Mouse (Mus musculus): ENCODE measurements around the gene Tuba1a. TPM values are rescaled to one million over a fixed set of nuclear protein-coding genes. Genes with fewer than 3 reads are reported as not detected.
A peak's percentile ranks its signal among the peaks of the same experiment; 100 is the strongest.

The Tuba1a gene
- 3,177 and 3,658 TPM in 2 replicates for polyA plus RNA-seq (2014; fragmentation: Nextera tagmentation; extraction: Ambion mirVana)

GRCm38 (mm10) chr15:98953401-98954356 is at the start of gene Tuba1a, which contains the start of gene Gm49450:
TSS of gene Tuba1a (minus strand) at chr15:98953703.
TSS of gene Gm49450 (minus strand) at chr15:98953551.
- H3K4me3 ChIP-seq (ENCODE audit: low read depth, low read length) = peak within 1 kb of the TSS; percentile 93
- 5% methylated on average over 28 of the region's 28 CpGs for WGBS
- ATAC-seq (replicated peaks; ENCODE audit: insufficient number of reproducible peaks, low FRiP score, low TSS enrichment, low read depth) = peak; percentile 99
- H3K36me3 ChIP-seq (replicated peaks; ENCODE audit: control insufficient read depth, insufficient read depth, low read depth, low read length) = no peaks in the 10 kb centered on the region; the same call in 1 of the 2 replicates
- no peaks in the 10 kb centered on the region for H3K9me3 ChIP-seq (replicated peaks; ENCODE audit: control insufficient read depth, low read length)
- H3K4me2 ChIP-seq (ENCODE audit: low read depth, low read length) = peak within 1 kb of the TSS; percentile 50
- H3K9ac ChIP-seq (replicated peaks; ENCODE audit: low read length) = peak within 1 kb of the TSS; percentile 99
- peak within 1 kb of the TSS; percentile 98 for H3K27ac ChIP-seq (replicated peaks; ENCODE audit: low read depth, low read length)
- no peaks in the 10 kb centered on the region for H3K27me3 ChIP-seq (ENCODE audit: control insufficient read depth, insufficient read depth, low read length)
- DNase-seq (ENCODE audit: low spot score) = peak; percentile 99
- H3K4me1 ChIP-seq (ENCODE audit: control insufficient read depth, insufficient read depth, low read length) = no peaks in the 10 kb centered on the region

DNA sequence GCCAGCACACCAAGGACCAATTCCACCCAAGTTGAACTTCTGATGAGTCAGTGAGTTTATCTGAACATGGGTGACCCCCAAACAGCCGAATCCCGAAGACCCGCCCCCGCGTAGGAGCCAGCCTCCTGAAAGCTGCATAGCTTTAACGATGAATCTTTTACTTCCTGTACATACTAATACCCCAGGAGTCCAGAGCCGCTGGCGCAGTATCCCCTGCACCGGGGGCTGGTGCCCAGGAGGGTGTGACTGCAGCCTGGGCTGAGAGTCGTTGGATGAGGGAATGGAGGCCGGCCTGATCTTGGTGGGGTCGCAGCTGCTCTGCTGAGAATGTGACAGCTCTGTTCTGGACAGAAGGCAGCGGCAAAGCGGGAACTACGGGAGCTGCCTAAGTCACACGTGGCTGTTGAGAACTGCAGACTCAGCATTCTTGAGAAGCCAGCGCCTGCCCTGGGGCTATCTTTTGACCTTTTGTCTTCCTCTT is 48.0 kb upstream of the Tuba1a start:
- Histone ChIP-seq H3K27me3 (ENCODE audit: control insufficient read depth, insufficient read depth, low read length) (no peaks in the 10 kb centered on the region), H3K36me3 (replicated peaks; ENCODE audit: control insufficient read depth, insufficient read depth, low read depth, low read length) (no peaks in the 10 kb centered on the region), H3K9me3 (replicated peaks; ENCODE audit: control insufficient read depth, low read length) (no peaks in the 10 kb centered on the region), H3K4me2 (ENCODE audit: low read depth, low read length) (peak overlapping the region; percentile 39), H3K4me3 (ENCODE audit: low read depth, low read length) (no peak overlapping the region), H3K9ac (replicated peaks; ENCODE audit: low read length) (0 out of 2 replicates have a peak overlapping the region, but pooled peaks have one; percentile 10), H3K4me1 (ENCODE audit: control insufficient read depth, insufficient read depth, low read length) (no peaks in the 10 kb centered on the region), H3K27ac (replicated peaks; ENCODE audit: low read depth, low read length) (no peak overlapping the region)
- ATAC-seq (replicated peaks; ENCODE audit: insufficient number of reproducible peaks, low FRiP score, low TSS enrichment, low read depth) = 0 out of 2 replicates have a peak, but pooled peaks have one; percentile 41
- peak; percentile 64 for DNase-seq (ENCODE audit: low spot score)
- 12% methylated on average over 17 of the region's 17 CpGs for WGBS

GRCm38 (mm10) chr15:99000535-99001283 is 47.2 kb upstream of the Tuba1a start:
- 35% methylated on average over 14 of the region's 14 CpGs for WGBS
- Histone ChIP-seq H3K9me3 (replicated peaks; ENCODE audit: control insufficient read depth, low read length) (no peaks in the 10 kb centered on the region), H3K4me3 (ENCODE audit: low read depth, low read length) (no peak overlapping the region), H3K9ac (replicated peaks; ENCODE audit: low read length) (no peak overlapping the region), H3K36me3 (replicated peaks; ENCODE audit: control insufficient read depth, insufficient read depth, low read depth, low read length) (no peaks in the 10 kb centered on the region), H3K4me1 (ENCODE audit: control insufficient read depth, insufficient read depth, low read length) (no peaks in the 10 kb centered on the region), H3K27me3 (ENCODE audit: control insufficient read depth, insufficient read depth, low read length) (no peaks in the 10 kb centered on the region), H3K27ac (replicated peaks; ENCODE audit: low read depth, low read length) (no peak overlapping the region), H3K4me2 (ENCODE audit: low read depth, low read length) (no peak overlapping the region)
- DNase-seq (ENCODE audit: low spot score) (peak; percentile 88), ATAC-seq (replicated peaks; ENCODE audit: insufficient number of reproducible peaks, low FRiP score, low TSS enrichment, low read depth) (no peak)

DNA sequence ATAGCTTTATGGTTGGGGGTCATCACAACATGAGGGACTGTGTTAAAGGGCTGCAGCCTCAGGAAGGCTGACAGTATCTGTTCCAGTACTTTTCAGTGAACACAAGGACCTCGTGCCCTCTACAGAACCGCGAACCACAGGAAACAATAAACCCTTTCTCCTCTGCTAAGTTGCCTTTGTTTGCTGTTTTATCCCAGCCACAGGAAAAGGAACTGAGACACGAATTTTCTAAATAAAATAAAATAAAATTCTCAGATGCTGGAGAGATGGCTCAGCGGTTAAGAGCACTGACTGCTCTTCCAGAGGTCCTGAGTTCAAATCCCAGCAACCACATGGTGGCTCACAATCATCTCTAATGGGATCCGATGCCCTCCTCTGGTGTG is 45.3 kb upstream of the Tuba1a start:
- Histone ChIP-seq H3K27me3 (ENCODE audit: control insufficient read depth, insufficient read depth, low read length) (no peaks in the 10 kb centered on the region), H3K27ac (replicated peaks; ENCODE audit: low read depth, low read length) (no peak overlapping the region), H3K4me1 (ENCODE audit: control insufficient read depth, insufficient read depth, low read length) (no peaks in the 10 kb centered on the region), H3K4me3 (ENCODE audit: low read depth, low read length) (no peak overlapping the region), H3K4me2 (ENCODE audit: low read depth, low read length) (no peak overlapping the region), H3K36me3 (replicated peaks; ENCODE audit: control insufficient read depth, insufficient read depth, low read depth, low read length) (no peaks in the 10 kb centered on the region), H3K9ac (replicated peaks; ENCODE audit: low read length) (no peak overlapping the region), H3K9me3 (replicated peaks; ENCODE audit: control insufficient read depth, low read length) (no peaks in the 10 kb centered on the region)
- no peak for ATAC-seq (replicated peaks; ENCODE audit: insufficient number of reproducible peaks, low FRiP score, low TSS enrichment, low read depth)
- DNase-seq (ENCODE audit: low spot score) = no peak
- 36% methylated on average over 6 of the region's 6 CpGs for WGBS

DNA sequence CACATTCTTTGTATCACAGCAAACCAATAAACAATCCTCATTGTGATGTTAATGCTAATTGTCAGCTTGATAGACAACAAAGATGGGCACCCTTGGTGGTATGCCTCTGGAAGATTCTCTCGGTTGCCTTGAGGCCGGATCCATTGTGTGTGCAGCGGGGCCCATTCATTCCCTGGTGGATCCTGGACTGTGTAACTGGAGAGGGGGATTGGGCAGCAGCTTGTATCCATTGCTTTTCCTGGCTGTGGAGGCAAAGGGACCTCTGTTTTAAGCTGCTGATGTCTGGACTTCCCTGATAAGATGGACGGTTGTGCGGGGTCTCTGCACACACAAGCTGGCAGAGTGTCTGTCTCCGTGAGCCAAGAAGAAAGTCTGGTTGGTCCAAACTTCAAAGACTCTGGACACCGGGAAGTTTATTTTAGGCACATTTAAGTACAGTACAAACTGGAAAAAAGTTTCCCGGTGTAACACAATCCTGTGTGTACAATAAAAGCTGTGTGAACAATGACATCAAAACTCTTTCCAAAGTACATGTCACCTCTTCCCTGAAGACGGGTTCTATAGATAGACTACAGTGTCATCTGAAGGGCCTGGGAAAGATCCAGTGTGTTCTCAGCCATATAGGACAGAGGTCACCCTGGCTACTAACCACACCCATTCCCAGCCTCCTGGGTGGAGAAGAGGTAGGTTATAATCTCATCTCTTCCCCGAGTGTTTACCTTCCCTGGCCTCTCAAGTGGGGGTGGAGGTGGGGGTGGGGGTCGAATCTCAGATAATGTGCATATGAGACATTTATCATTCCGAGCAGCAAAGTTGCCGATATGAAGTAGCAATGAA is 44.7 kb upstream of the Tuba1a start:
- H3K9ac ChIP-seq (replicated peaks; ENCODE audit: low read length) = no peak overlapping the region
- H3K36me3 ChIP-seq (replicated peaks; ENCODE audit: control insufficient read depth, insufficient read depth, low read depth, low read length) = no peaks in the 10 kb centered on the region
- ATAC-seq (replicated peaks; ENCODE audit: insufficient number of reproducible peaks, low FRiP score, low TSS enrichment, low read depth) (no peak), DNase-seq (ENCODE audit: low spot score) (no peak)
- no peak overlapping the region for H3K27ac ChIP-seq (replicated peaks; ENCODE audit: low read depth, low read length)
- H3K4me3 ChIP-seq (ENCODE audit: low read depth, low read length) = no peak overlapping the region
- no peaks in the 10 kb centered on the region for H3K9me3 ChIP-seq (replicated peaks; ENCODE audit: control insufficient read depth, low read length)
- H3K4me1 ChIP-seq (ENCODE audit: control insufficient read depth, insufficient read depth, low read length) = no peaks in the 10 kb centered on the region; the same call in 1 of the 2 replicates
- no peak overlapping the region for H3K4me2 ChIP-seq (ENCODE audit: low read depth, low read length)
- 53% methylated on average over 13 of the region's 13 CpGs for WGBS
- H3K27me3 ChIP-seq (ENCODE audit: control insufficient read depth, insufficient read depth, low read length) = no peaks in the 10 kb centered on the region

- Histone ChIP-seq H3K9ac (replicated peaks; ENCODE audit: low read length) (no peak overlapping the region), H3K27me3 (ENCODE audit: control insufficient read depth, insufficient read depth, low read length) (no peaks in the 10 kb centered on the region), H3K27ac (replicated peaks; ENCODE audit: low read depth, low read length) (no peak overlapping the region), H3K4me3 (ENCODE audit: low read depth, low read length) (no peak overlapping the region), H3K36me3 (replicated peaks; ENCODE audit: control insufficient read depth, insufficient read depth, low read depth, low read length) (no peaks in the 10 kb centered on the region), H3K9me3 (replicated peaks; ENCODE audit: control insufficient read depth, low read length) (no peaks in the 10 kb centered on the region), H3K4me2 (ENCODE audit: low read depth, low read length) (no peak overlapping the region), H3K4me1 (ENCODE audit: control insufficient read depth, insufficient read depth, low read length) (no peaks in the 10 kb centered on the region; the same call in 1 of the 2 replicates)
- DNase-seq (ENCODE audit: low spot score) = no peak
- WGBS = 67% methylated on average over 7 of the region's 7 CpGs
- no peak for ATAC-seq (replicated peaks; ENCODE audit: insufficient number of reproducible peaks, low FRiP score, low TSS enrichment, low read depth)
Measured at GRCm38 (mm10) chr15:98996840-98997239, 43.3 kb upstream of the Tuba1a start.

DNA sequence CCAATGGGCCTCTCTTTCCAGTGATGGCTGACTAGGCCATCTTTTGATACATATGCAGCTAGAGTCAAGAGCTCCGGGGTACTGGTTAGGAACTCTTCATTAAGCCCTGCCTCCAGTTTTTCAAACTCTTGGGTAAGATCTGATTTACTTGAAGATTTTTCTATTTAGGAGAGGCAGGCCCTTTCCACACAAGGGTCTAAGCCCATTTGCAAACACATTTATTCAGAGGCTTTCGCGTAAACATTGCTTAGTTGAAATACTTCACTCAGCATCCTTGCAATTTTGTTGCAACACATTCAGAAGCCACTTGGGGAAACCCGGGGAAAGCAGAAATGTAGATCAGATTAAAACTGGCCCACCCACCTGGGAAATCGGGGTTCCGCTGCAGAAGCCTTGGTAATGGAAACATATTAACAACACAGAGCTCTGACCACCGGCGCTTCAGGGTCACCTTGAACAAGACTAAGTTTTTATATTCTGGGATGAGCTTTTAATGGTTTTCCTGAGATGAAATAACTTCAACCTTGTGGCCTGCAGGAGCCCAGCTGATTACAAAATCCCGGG is 41.5 kb upstream of the Tuba1a start:
- ATAC-seq (replicated peaks; ENCODE audit: insufficient number of reproducible peaks, low FRiP score, low TSS enrichment, low read depth) (no peak), DNase-seq (ENCODE audit: low spot score) (no peak)
- no peak overlapping the region for H3K4me2 ChIP-seq (ENCODE audit: low read depth, low read length)
- no peaks in the 10 kb centered on the region; the same call in none of the 2 replicates for H3K4me1 ChIP-seq (ENCODE audit: control insufficient read depth, insufficient read depth, low read length)
- WGBS = 85% methylated on average over 9 of the region's 9 CpGs
- no peaks in the 10 kb centered on the region for H3K9me3 ChIP-seq (replicated peaks; ENCODE audit: control insufficient read depth, low read length)
- no peaks in the 10 kb centered on the region for H3K36me3 ChIP-seq (replicated peaks; ENCODE audit: control insufficient read depth, insufficient read depth, low read depth, low read length)
- no peaks in the 10 kb centered on the region for H3K27me3 ChIP-seq (ENCODE audit: control insufficient read depth, insufficient read depth, low read length)
- H3K4me3 ChIP-seq (ENCODE audit: low read depth, low read length) = no peak overlapping the region
- H3K9ac ChIP-seq (replicated peaks; ENCODE audit: low read length) = no peak overlapping the region
- no peak overlapping the region for H3K27ac ChIP-seq (replicated peaks; ENCODE audit: low read depth, low read length)

Measured in embryonic facial prominence, embryonic 11.5 days (tissue).